Mouse (Mus musculus) retina, postnatal 7 days (tissue): ENCODE results near the gene Zscan21.
"Not testable (repeated sequence)": the region's sequence is repeated elsewhere in the genome, so short reads cannot be mapped to it uniquely, and the experiment has no call there.

Source experiments
- DNase-seq: peaks from one replicate; pipeline ENCODE4 v3.0.0-alpha.2; 2012; ENCODE audit warnings: low read depth, low spot score

The Zscan21 gene

DNA sequence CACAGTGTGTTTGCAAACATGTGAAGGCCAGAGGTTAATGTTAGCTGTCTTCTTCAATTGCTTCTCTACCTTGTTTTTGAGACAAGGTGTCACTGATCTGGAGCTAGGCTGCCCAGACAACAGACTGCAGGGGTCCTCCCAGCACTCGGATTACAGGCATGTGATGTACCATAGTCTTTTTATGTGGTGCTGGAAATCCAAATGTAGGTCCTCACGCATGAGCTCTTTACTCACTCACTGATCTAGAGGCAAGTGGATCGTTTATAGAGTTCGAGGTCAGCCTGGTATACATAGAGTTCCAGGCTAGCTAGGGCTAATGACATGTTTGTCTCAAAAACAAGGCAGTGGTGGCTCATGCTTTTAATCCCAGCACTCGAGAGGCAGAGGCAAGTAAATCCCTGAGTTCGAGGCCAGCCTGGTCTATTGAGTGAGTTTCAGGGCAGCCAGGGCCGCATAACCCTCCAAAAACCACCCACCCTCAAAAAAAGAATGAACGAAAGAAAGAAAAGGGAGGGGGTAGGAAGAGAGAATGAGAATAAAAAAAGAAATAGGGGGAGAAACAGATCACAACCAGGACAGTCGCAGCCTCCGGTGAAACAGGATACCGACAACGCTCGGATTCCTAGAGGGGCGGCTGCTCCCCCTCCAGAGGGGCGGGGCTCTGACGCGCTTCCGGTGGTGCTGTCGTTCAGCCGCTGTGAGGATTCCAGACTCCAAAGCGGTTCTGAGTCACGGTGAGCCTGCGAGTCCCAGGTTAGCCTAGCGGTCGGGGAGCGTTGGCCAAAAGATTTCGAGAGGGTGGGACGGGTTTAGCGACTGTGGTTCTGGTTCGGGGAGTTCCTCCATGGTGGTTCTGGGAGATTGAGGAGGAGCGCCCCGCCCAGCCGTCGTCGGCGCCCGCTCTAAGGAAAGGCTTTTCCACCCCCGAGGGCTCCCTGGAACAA, at the start of gene Zscan21:
TSS of gene Zscan21 (plus strand) at position 649 of the 944 bp plus-strand sequence.
- DNase-seq, result peak; percentile 85

DNA sequence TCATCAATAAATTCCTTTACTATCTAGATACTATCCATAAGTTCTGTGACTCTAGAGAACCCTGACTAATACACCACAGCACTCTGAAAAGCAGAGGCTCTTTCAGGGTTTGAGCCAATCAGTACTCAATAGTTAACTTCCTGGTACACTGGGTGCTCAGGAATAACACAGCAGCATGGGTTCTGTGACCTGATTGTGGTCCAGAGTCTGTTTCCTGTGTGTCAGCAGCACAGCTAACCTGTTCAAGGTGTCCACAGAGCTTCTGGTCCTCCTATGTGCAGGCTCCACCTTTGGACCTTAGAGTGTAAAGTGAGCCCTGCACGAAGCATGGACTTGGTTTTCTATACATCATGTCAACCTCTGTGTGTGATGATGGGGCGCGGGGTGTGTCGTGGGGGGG, 42.9 kb upstream of the Zscan21 start:
- no peak for DNase-seq

- no peak for DNase-seq
These were observed 41.0 kb upstream of the Zscan21 start for GRCm38 (mm10) chr5:138075684-138076083.

DNA sequence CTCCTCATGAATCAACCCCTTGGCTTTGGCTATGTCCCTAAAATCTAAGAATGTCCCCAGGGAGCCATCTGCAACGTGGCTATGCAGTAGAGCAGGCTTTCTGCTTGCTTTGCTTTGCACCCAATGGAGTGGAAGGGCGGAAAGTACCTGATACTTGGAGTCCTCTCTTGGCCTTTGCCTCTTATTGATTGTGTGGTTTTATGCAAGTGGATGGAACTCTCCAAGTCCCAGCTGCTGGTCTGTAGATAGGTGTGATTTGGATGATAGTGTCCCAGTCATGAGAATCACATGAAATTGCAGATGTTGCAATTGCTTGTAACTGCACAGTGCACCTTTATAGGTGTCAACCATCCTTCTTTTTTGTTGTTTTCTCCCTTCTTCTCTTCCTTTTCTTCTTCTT, 40.6 kb upstream of the Zscan21 start:
- no peak for DNase-seq

GRCm38 (mm10) chr5:138080456-138080855, 36.2 kb upstream of the Zscan21 start:
- no peak for DNase-seq

DNA sequence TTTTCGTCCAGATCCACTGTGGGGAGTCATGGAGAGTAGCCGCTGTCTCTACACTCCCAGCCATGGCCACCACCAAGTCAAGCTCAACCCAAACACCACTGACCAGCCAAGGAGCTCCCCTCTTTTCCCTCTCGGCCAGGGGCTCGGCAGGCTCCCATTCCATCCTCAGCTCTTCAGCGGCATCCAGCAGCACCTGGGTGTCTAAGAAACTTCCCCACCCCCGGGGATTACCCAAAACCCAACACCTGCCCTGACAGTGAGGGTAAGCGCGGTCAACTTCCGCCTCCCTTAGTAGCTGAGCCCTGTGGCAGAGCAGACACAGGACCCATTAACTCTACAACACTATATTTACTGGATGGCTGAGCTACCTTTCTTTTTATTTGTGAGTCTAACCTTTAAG, 35.3 kb upstream of the Zscan21 start:
- no peak for DNase-seq

DNA sequence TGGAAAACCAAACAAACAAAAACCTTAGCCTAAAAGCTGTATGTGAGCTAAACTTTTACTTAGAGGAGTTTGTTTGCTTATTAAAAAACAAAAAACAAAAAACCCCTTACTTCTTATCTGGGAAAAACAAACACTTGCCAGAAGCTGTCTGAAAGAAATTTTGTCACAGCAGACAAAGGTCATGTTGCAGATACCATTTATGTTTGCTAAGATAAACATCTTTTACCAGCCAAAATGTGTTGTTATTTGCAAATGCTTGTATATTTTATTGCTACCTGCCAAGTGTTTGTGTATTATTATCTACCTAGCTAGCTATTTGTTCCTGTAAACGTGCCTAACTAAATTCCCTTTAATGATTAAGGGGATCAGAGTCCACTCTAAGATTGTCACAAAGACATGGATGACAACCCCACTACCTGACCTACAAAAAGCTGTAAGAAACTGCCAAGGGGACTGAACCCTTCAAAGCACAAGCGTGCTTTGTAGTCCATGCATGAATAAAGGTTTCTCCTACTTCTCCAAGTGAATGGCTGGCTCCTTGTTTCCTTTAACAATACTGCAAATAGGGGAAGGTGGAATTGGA, 33.3 kb upstream of the Zscan21 start:
- no peak for DNase-seq

DNA sequence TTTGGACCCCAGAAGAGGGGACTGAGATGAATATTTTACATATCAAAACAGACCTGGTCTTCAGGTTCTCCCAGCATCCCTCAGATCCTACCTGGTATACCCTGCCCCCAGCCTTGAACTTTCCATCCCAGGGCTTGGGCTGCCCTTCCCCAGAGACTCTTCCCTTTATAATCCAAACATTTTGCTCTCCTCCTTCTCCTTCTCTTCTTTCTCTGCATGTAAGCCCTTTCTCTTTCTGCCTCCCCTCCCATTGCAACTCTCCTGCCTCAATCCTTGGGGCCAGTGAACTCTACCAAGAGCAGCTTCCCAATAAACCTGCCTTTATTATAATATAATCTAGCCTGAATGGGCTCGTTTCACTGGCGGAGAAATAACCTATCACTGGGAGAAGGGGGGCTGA, 32.8 kb upstream of the Zscan21 start:
- DNase-seq, result no peak

- DNase-seq, result no peak
These were observed 32.2 kb upstream of the Zscan21 start for GRCm38 (mm10) chr5:138084507-138084906.

DNA sequence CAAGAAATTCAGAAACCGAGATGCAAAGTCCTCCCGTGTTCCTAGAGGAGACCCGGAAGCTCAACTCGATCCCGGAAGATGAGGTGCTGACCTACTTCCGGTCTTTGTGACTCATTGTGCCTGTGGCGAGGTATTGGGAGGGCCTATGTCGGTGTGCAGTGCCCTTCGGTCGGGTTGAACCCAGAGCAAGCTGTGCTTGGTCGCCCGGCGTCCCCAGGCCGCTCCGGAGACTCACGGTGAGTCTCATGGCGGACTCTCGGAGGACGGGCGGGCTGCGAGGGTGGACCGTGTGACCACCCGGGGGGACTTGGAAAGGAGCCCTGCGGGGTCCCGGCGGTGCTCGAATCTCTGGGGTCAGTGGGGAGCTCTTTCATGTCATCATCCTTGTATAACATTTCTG, 31.7 kb upstream of the Zscan21 start, which contains the start of gene Zkscan1:
TSS of gene Zkscan1 (plus strand) at position 89 of the 400 bp plus-strand sequence.
- peak; percentile 83 for DNase-seq

DNA sequence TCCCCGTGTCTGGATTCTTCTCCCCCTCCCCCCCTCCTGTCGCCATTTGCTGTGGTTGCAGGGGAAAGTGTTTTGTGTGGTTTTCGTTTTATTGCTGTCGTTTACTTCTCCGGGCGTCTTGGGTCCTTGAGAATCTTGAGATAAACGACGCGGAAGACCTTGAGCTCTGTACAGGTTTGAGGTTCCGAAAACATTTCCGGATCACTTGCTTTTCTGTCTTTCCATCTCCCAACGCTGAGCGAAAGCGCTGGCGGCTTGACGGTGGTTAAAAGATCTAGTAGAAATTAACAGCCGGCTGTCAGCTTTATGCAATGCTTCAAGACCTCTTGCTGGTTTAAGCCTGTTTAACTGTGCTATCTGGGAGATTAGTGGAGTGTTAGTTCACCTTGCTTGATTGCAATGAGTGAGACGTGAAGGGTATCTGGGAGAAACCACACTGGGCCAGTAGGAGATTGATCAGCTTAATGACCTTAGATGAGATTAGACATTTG, 31.2 kb upstream of the Zscan21 start:
- peak; percentile 50 for DNase-seq

GRCm38 (mm10) chr5:138086842-138087241, 29.9 kb upstream of the Zscan21 start:
- no peak for DNase-seq

GRCm38 (mm10) chr5:138088366-138088765, 28.3 kb upstream of the Zscan21 start:
- no peak for DNase-seq

GRCm38 (mm10) chr5:138089108-138089551, 27.6 kb upstream of the Zscan21 start:
- DNase-seq, result no peak

GRCm38 (mm10) chr5:138090271-138090670, 26.4 kb upstream of the Zscan21 start:
- DNase-seq, result no peak

- DNase-seq, result no peak
These were observed 26.0 kb upstream of the Zscan21 start for GRCm38 (mm10) chr5:138090737-138091136.

GRCm38 (mm10) chr5:138092771-138093170, 23.9 kb upstream of the Zscan21 start:
- DNase-seq, result no peak

DNA sequence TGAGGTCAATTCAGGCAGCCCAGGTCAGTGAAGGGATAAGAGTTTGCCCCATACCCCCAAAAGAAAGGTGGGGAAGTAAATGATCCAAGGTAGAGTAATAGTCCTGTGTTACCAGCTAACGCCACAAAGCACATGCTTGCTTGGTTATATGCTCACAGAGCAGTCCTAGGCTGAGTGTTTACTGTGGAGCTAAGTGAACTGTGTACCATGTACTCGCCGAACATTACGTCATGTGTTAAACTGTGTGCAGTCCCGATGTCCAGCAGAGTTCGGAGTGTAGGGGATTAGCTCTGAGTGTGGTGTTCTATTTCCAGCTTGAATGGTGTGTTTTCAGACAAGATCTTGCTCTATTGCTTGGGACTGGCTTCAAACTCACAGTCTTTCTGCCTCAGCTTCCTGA, 22.2 kb upstream of the Zscan21 start:
- no peak for DNase-seq

DNA sequence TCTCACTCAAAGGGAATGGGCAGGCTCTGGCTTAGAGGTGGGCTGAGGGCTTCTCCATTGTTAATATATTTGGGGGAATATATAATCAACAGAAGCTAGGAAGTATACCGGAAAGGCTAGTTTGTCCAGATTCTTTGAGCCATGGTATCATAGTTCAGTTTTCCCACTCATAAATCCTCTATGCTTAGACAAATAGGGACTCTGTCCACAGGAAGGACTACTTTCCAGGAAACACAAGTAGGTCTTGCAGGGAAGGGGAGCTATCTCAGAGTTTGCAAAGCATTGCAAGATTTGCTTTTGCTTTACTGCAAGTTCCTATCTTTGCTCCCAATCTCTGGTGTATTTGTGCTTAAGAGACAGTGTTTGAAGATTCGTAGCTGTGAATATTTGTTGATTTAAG, 11.7 kb upstream of the Zscan21 start:
- no peak for DNase-seq

DNA sequence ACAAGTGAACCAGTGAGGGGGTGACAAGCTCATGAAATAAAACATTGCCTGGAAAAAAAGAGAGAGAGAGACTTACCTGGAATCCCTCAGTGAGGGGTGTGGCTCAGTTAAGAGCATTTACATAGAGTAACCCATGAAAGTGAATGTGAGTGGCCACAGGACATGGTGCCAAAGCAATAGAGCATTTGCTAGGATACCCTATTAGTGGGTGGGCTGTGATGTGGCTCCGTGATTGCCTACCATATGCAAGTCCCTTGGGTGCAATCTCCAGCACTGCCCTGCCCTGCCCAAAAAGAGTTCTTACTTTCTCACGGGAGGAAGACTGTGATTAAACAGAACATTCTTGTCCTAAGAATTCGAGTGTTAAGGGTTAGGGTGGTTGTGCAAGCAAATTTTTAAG, 9.6 kb upstream of the Zscan21 start:
- DNase-seq, result no peak

GRCm38 (mm10) chr5:138109847-138110396, 6.8 kb upstream of the Zscan21 start:
- DNase-seq, result not testable (repeated sequence)
